Mouse (Mus musculus): ENCODE measurements around the gene Psmb3. TPM values are rescaled to one million over a fixed set of nuclear protein-coding genes. Genes with fewer than 3 reads are reported as not detected.

Psmb3 gene
- total RNA-seq, 2 experiments from 2014 or later = 146 to 154 TPM

DNA sequence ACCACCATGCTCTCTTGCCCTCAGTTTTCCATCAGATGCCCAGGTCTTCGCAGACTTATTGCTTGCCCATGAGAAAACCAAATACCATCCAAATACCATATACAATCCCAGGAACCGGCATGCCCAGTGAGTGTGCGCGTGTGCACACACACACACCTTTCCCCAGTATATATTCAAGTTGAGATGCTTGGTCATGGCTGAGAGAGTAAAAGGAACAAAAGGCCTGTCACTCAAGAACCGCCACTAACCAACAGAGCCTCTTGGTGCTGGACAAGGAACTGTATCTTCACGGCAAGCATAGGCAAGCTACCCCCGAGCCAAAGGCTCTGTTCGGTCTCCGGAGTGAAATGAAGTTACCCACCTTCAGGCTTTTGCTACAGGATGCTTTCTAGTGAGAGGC lies 39.4 kb downstream of the Psmb3 start:
- intact Hi-C loops (cut with DNase I; ENCODE audit: low total_unique reads) = loop anchor here (5.0 kb wide), 1 partner anchor 35 kb away; no protein-coding TSS in a partner anchor
- DNase-seq = no peak

DNA sequence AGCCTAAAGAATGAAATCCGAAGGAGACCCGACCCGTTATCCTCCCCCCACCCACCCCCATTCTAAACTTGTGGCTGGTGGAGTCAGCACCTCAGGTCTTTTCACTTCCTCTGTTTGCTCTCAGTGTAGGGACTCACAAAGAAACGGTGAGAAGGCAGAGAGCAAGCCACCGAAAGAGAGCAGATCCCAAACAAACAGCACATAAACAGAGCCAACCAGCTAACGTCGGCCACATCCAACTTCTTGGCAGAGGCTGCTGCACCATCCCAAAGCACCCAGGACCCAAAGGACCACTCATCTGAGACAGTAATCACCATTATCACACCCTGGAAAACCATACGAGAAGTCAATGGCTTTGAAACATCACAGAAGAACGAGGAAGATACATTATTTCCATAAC lies 40.2 kb downstream of the Psmb3 start:
- DNase-seq = no peak
- intact Hi-C loops (cut with DNase I; ENCODE audit: low total_unique reads) = loop anchor here (5.0 kb wide), 1 partner anchor 36 kb away; no protein-coding TSS in a partner anchor

DNA sequence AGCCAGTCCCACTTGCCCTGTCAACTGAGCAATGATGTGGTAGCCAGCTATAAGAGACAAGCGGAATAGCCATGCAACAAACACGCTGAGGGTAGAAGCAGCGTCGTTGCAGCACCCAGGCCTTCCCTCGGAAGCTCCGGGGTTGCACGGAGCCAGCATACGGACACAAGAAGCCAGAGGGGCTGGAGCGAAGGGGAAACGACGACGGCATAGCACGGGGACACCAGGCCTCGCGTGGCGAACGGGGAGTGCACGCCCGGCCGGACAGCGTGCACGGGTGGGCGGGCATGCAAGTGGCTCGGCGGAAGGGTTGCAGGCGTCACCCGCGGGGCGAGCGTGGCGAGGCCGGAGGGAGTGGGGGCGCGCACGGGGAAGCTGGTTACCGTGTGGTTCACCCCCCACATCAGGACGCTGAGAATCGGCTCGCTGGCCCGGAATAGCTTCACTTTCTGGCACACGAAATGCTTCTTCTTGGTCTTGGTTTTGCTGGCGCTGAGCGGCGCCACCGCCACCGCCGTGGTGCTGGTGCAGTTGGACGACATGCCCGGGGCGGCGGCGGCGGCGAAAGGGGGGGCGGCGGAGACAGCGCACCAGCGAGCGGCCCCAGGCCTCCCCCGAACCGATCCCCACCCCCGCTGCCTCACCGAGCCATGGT lies 41.0 kb downstream of the Psmb3 start, which contains the start of gene Pip4k2b:
Pip4k2b (minus strand) TSS at position 642 of the 655 bp plus-strand sequence.
- intact Hi-C loops (cut with DNase I; ENCODE audit: low total_unique reads) = loop anchor here (5.0 kb wide), 1 partner anchor 37 kb away; no protein-coding TSS in a partner anchor
- peak; percentile 69 for DNase-seq

DNA sequence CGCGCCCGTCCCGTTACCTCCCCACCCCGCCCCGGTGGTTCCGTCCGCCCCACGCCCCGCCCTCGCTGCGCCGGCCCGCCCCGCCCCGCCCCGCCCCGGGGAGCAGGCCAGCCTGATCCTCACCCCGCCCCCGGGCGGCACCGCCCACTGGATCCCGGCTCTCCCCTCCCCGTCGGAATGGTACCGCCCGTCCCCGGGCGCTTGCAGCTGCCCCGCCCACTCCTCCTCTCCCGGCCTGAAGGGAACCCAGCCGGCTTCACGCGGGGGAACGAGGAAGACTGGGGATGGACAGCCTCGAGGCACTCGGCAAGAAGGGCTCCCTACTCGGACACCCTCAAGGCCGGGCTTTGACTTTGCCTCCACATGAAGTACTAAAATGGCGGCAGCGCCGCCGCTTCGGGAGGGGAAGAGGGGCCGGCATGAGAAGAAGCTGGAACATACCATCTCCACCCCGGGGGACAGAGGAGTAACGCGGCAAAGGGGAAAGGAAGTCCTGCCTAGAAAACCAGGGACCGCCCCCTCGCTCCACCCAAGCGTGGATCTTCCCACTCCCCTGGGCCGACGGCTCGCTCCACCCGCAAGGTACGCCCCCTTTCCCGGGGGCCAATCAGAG lies 41.6 kb downstream of the Psmb3 start:
- intact Hi-C loops (cut with DNase I; ENCODE audit: low total_unique reads) = loop anchor here (5.0 kb wide), 1 partner anchor 38 kb away; no protein-coding TSS in a partner anchor
- peak; percentile 99 for DNase-seq

DNA sequence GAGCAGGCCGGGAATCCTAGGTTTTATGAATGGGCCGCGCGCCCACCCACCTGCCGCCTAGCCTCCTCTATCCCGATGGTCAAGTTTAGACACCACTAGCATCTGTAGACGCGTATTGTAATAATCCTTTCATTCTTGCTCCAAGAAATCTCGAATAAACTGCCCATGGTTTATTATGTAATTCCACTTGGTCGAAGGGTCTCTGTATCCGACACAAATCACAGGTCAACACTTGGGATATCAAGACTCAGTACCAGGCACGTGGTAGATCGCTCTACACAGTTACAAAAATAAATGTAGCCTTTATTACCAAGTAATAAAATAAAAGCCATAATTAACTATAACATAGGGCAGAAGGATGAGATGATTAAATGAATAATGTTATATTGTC lies 42.1 kb downstream of the Psmb3 start:
- no peak for DNase-seq
- intact Hi-C loops (cut with DNase I; ENCODE audit: low total_unique reads) = no loop called here

DNA sequence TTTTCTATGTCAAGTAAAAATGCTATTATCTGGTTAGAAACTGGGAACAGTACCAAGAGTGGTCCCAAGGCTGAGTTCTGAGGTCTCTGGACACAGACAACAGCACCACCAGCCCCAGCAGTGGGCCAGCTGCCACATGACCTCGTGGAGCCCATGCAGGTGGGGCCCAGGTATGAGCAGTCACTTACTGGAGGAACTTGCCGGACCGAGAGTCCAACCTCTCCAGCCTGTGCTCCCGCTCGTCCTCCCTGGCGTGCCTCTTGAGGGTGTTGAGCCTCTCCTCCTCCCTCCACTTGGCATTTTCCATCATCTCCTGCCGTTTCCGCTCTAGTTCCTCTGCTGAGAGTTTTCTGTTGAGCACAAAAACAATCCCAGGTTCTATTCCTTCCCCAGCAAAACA lies 44.6 kb downstream of the Psmb3 start:
- DNase-seq = peak; percentile 29
- intact Hi-C loops (cut with DNase I; ENCODE audit: low total_unique reads) = no loop called here

DNA sequence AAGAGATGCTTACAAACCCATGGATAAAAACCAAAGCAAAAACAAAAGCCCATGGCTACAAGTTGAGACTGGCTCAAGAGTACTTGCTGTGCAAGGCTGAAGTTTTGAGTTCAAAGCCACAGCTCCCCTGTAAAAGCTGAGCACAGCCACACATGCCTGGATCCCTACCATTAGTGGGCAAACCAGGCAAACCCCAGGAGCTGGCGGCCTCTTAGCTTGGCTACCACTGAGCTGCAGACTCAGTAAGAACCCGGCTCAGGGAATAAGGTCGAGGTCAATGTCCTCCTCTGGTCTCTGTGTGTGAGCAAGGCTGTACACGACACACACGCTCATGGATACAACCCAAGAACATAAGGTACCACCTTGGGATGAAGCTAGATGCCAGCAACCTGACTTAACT lies 45.3 kb downstream of the Psmb3 start:
- DNase-seq = no peak
- intact Hi-C loops (cut with DNase I; ENCODE audit: low total_unique reads) = no loop called here

DNA sequence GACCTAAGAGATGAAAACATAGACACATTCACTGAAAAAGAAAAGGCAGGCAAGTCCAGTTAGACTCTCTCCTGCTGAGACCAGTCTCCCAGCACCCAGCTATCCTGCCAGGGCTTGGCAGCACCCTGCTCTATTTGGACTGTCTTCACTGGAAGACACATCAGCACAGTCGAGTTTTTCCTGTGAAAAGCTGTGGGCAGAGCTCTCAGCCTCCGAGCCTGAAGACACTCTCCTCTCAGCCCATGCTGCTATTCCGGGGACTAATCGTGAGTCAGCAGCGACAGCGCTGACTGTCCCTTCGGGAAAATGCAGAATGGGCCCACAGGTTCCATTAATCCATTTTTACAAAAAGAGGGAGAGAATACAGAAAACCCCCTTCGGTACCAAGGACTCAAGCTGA lies 50.1 kb downstream of the Psmb3 start:
- no peak for DNase-seq
- intact Hi-C loops (cut with DNase I; ENCODE audit: low total_unique reads) = no loop called here

DNA sequence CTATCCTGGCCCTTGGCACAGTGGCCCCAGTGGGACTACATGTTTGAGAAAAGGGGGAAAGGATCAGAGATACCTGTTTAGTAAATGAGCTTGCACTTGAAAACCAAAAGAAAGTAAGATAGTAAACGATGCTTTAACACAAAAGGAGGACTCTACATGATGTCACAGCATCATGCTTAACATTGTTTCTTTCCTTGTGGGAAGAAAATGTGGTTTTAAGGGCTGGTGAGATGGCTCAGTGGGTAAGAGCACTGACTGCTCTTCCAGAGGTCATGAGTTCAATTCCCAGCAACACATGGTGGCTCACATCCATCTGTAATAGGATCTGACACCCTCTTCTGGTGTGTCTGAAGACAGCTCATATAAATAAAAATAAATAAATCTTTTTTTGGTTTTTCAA lies 54.9 kb downstream of the Psmb3 start:
- intact Hi-C loops (cut with DNase I; ENCODE audit: low total_unique reads) = no loop called here
- no peak for DNase-seq

DNA sequence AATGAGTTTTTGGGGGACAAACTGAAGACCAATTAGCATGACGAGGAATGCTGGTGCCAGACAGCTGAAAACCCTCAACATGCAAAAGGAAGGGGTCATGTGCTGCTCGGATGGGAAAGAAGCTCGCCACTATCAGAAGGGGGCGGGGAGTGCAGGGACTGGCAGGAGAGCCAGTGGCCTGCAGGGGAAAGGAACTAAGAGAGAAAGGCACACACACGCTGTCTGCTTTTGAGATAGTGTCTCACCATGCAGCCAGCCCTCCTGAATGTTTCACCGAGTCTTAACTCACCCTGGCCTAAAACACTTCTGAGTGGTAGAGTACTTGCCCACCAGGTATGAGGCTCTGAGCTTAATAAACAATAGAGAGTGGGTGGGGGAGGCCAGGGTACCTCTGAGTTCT lies 55.7 kb downstream of the Psmb3 start:
- no peak for DNase-seq
- intact Hi-C loops (cut with DNase I; ENCODE audit: low total_unique reads) = no loop called here

DNA sequence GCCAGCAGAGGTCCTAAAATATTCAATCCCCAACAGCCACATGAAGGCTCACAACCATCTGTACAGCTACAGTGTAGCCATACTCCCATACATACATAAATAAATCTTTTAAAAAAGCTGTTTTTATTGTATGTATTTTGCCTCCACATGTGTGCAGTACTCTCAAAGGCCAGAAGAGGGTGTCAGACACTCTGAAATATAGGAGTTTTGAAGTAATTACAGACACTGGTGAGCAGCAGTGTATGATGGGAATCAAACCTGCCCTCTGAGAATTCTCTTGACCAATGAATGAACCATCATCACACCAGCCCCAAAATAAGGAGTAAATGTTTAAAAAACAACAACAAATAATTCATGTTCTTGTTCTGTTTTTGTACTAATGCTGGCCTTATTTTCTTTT lies 58.4 kb downstream of the Psmb3 start:
- intact Hi-C loops (cut with DNase I; ENCODE audit: low total_unique reads) = no loop called here
- DNase-seq = no peak

Small RNA genes lying within 50 kb of the gene (microRNA-seq; reads per million reads assigned to microRNA genes)
- gene Gm24158 (0 to 0.32 reads per million in 2 experiments), gene Mir6927 (0 to 1.3 reads per million in 2 experiments), gene Mir8102 (0 reads per million in 2 experiments)

Other genes starting within 250 kb of the Psmb3 start
- not detected for gene 4933428G20Rik, start 203.1 kb upstream of the Psmb3 start, total RNA-seq (2021)
- under 1 TPM; 0.51 to 0.64 TPM for gene Srcin1, start 127.2 kb upstream of the Psmb3 start, total RNA-seq (2021)
- 1 to 10 TPM in 1 of 2 experiments, under 1 TPM in 1; 0.60 to 1.3 TPM for gene Epop, start 73.7 kb upstream of the Psmb3 start, total RNA-seq (2021)
- gene Mllt6, start 40.0 kb upstream of the Psmb3 start, total RNA-seq (2021) = 10 to 100 TPM; 26.2 to 27.4 TPM
- 100 to 1,000 TPM; 105 to 116 TPM for gene Cisd3, start 17.6 kb upstream of the Psmb3 start, total RNA-seq (2021)
- 1 to 10 TPM; 6.5 to 7.7 TPM for gene Pcgf2, start 2.9 kb upstream of the Psmb3 start, total RNA-seq (2021)
- 10 to 100 TPM; 33.3 to 38.5 TPM for gene Pip4k2b, start 41.3 kb downstream of the Psmb3 start, total RNA-seq (2021)
- 1 to 10 TPM; 6.0 to 6.7 TPM for gene Cwc25, start 63.2 kb downstream of the Psmb3 start, total RNA-seq (2021)
- gene 1700001P01Rik, start 72.5 kb downstream of the Psmb3 start, total RNA-seq (2021) = not detected
- 100 to 1,000 TPM; 607 to 676 TPM for gene Rpl23, start 79.0 kb downstream of the Psmb3 start, total RNA-seq (2021)
- 10 to 100 TPM; 29.9 to 39.5 TPM for gene Lasp1, start 95.6 kb downstream of the Psmb3 start, total RNA-seq (2021)
- 1 to 10 TPM in 1 of 2 experiments, under 1 TPM in 1; 0.84 to 1.5 TPM for gene B230217C12Rik, start 137.4 kb downstream of the Psmb3 start, total RNA-seq (2021)
- under 1 TPM; 0.11 to 0.12 TPM for gene Fbxo47, start 180.8 kb downstream of the Psmb3 start, total RNA-seq (2021)